Mouse (Mus musculus) brown adipose tissue, adult 24 weeks (tissue): ENCODE results near the gene Eno2. TPM values are rescaled to one million over a fixed set of nuclear protein-coding genes. Genes with fewer than 3 reads are reported as not detected.

ENCODE experiments used
- H3K27ac ChIP-seq: fragments of 200-500 bp; replicated peaks from 2 replicates; pipeline ENCODE4 v1.5.1; 2012; ENCODE audit warnings: low read depth, mild to moderate bottlenecking, low read length
- H3K4me1 ChIP-seq: fragments of 200-500 bp; 2 replicates; pipeline ENCODE4 v1.6.1; 2012; ENCODE audit warnings: low read length, mixed read lengths; ENCODE audit not compliant: control insufficient read depth, insufficient read depth, insufficient read length
- H3K4me3 ChIP-seq: fragments of 200-500 bp; 2 replicates; pipeline ENCODE4 v1.5.1; 2012; ENCODE audit warnings: low read depth, mild to moderate bottlenecking, low read length, moderate library complexity; ENCODE audit not compliant: insufficient read depth
- polyA plus RNA-seq: library from polyadenylated mRNA; stranded (reverse); fragments of >200 nt; gene quantifications from 2 replicates; pipeline ENCODE4 v1.2.4, GENCODE M21; 2012; ENCODE audit not compliant: missing spikeins, insufficient read depth, insufficient read length

The Eno2 gene
- polyA plus RNA-seq, 1 experiment = not detected

DNA sequence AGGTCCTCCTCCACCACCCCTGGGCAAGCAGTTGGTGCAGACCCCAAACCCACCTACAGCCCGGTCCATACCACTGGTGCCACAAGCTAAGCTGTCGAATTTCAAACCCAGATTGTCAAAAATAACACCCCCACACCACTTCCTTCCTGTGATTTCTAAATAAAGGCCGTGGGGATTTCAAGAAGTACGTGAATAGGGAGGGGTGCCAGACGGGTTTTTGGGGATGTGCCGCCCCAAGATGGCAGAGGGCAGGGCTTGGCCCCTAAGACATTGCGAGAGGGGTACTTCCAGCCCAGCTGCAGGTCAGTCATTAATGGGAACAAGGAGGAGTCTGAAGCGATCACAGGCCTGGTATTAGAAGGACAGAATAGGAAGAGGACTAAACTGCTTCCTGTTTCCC is 45.9 kb downstream of the Eno2 start:
- no peak overlapping the region for H3K4me3 ChIP-seq
- H3K4me1 ChIP-seq = no peaks in the 10 kb centered on the region

DNA sequence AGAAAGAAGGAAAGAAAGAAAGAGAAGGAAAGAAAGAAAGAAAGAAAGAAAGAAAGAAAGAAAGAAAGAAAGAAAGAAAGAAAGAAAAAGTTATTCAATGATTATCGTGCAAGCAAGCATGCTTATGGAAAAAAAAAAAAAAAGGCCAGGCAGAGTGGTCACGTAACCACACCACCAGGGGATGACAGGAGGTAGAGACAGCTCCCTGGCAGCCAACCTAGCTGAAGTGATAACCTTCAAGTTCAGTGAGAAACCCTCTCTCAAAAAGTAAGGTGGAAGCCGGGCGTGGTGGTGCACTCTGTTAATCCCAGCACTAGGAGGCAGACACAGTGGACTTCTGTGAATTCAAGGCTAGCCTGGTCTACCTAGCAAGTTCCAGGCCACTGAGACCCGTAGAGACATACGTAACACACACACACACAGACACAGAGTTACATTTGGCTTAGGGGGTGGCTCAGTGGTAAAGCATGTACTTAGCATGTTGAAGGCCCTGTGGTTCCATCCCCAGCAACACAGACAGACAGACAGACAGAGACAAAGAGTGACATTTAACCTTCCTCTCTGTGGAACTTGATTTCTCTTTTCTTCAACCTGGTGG is 46.5 kb downstream of the Eno2 start:
- H3K4me3 ChIP-seq = no peak overlapping the region
- no peaks in the 10 kb centered on the region for H3K4me1 ChIP-seq
- H3K27ac ChIP-seq = 0 out of 2 replicates have a peak overlapping the region, but pooled peaks have one; percentile 3

More for the DNA sequence above, 45.9 kb downstream of the Eno2 start:
- 0 out of 2 replicates have a peak overlapping the region, but pooled peaks have one; percentile 3 for H3K27ac ChIP-seq

DNA sequence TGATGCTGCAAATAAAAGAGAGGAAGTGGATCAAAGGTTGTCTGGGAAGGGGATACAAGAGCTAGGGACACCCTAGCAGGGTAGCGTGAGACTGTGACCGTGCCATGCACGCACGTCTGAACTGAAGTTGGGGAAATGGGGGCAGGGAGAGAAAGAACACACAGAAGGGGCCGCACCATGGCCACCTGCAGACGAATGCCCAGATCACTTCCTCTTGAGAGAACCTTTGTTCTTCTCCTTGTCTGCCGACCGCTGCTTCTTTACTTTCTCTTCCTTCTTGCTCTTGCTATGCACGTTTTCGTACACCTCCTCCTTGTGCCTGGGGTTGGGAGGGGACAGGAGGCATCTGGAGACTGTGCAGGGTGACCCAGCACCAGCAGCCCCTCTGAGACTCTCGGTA is 48.6 kb downstream of the Eno2 start:
- Histone ChIP-seq H3K27ac (no peak overlapping the region), H3K4me1 (no peaks in the 10 kb centered on the region), H3K4me3 (no peak overlapping the region)

DNA sequence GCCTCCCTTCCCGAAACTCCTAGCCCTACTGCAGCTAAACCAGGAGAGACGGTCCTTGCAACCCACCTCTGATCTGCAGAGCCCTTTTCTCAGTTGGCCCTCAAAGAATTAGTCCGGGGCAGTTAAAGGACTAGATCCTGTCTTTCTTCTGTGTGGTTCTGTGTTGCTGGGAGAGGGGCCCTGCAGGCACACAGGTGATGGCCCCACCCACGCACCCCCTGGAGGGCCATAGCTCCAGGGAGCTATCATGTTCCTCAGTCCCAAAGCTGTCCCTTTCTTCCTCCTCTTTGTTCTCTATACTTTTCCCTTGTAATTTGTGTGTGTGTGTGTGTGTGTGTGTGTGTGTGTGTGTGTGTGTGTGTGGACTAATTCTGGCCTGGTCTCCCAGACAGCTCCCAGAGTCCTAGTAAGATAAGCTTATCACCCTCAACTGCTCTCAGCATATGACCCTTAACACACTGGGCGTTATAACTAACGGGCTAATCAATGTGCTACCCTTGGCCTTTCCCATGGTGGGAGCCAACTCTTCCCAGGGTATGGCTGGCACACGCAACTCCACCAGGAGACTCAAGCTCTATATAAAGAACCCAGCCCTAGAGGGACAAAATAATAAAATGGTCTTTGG is 50.0 kb downstream of the Eno2 start:
- Histone ChIP-seq H3K27ac (no peak overlapping the region), H3K4me1 (no peaks in the 10 kb centered on the region), H3K4me3 (no peak overlapping the region)

DNA sequence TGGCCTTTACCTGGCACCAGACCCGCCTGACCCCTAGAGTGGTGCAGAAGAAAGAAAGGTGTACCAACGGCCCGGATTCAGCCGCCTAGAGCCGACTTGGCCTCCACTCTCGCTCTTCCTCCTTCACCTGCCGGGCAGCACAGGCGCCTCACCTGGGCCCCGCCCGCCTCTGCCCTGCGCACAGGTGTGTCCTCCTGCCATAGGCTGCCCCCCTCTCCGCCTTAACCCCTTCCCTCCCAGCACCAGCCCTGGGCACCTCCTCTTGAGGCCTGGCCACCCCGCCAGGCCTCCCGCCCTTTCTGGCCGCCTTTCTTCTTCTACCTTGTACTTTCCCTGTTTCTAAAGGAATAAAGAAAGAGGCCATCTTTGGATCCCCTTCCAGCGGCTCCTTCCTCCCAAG is 50.8 kb downstream of the Eno2 start:
- H3K4me3 ChIP-seq = no peak overlapping the region
- H3K27ac ChIP-seq = no peak overlapping the region

DNA sequence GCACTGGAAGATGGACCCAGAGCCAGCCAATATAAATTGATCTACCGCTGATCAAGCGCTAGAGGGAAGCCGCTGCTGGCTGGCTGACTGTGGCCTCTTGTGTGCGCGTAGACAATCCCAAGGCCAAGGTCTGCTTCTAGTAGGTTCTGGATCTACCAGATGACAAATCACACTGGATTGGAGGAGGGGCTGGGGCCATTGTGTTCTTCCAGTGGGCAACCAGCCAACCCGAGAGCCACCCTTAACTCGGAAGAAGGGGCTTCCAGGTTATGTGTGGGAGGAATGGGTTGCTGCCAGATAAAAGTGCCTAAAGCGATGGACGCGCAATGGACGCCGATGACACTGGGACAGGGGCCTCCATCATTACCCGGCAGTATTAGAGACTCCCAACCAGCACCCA is 51.5 kb downstream of the Eno2 start:
- H3K4me1 ChIP-seq = peaks cover 8% of the 10 kb centered on the region
- H3K27ac ChIP-seq = no peak overlapping the region
- H3K4me3 ChIP-seq = no peak overlapping the region

More for the DNA sequence above, 50.8 kb downstream of the Eno2 start:
- peaks cover 3% of the 10 kb centered on the region; the same call in 1 of the 2 replicates for H3K4me1 ChIP-seq

DNA sequence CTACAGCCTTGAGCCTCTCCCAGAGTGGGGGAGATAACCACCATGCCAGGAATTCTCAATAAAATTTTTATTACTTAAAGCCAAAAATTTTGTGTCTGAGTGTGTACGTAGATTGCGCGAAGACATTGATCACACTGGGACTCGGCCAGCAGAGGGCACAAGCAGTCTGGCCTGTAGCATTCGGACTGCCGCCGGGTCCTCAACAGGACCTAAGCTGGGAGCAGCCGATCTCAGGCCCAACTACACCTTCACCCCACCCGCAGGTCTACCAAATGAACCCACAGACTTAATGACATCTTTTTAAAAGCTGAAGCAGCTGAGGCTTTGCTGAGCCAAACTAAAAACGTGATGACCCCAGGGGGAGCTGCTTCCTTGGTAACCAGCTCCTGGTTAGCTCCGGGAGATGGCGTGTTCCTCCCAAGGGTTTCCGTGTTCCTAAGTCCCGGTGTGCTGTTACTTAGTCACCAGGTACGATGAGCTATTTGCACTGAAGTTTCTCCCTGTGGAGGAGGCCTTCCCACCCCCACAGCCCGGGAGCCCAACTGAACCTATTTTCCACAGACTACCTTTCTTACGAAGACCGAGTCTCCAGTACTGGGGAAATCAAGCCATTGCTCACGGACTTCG is 52.5 kb downstream of the Eno2 start:
- H3K4me3 ChIP-seq = no peak overlapping the region
- H3K4me1 ChIP-seq = peaks cover 9% of the 10 kb centered on the region
- H3K27ac ChIP-seq = no peak overlapping the region

DNA sequence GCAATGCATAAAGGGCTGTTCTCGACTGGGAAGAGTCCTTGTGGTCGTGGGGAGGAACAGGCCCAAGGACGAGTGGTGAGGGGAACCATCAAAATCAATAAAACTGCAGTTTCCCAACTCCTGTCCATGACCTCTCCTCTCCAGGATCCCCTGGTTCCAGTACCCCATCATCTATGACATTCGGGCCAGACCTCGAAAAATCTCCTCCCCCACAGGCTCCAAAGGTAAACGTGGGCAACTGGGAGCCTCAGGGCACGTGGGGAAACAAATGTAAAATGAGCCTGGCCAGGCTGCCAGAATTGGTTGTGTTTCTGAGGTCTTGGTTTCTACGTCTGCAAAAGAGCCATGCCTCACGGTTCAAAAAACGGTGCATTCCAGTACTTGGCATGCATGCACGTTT is 56.6 kb downstream of the Eno2 start:
- Histone ChIP-seq H3K27ac (peak overlapping the region; percentile 77), H3K4me3 (peak overlapping the region; percentile 72), H3K4me1 (peaks cover 9% of the 10 kb centered on the region)

DNA sequence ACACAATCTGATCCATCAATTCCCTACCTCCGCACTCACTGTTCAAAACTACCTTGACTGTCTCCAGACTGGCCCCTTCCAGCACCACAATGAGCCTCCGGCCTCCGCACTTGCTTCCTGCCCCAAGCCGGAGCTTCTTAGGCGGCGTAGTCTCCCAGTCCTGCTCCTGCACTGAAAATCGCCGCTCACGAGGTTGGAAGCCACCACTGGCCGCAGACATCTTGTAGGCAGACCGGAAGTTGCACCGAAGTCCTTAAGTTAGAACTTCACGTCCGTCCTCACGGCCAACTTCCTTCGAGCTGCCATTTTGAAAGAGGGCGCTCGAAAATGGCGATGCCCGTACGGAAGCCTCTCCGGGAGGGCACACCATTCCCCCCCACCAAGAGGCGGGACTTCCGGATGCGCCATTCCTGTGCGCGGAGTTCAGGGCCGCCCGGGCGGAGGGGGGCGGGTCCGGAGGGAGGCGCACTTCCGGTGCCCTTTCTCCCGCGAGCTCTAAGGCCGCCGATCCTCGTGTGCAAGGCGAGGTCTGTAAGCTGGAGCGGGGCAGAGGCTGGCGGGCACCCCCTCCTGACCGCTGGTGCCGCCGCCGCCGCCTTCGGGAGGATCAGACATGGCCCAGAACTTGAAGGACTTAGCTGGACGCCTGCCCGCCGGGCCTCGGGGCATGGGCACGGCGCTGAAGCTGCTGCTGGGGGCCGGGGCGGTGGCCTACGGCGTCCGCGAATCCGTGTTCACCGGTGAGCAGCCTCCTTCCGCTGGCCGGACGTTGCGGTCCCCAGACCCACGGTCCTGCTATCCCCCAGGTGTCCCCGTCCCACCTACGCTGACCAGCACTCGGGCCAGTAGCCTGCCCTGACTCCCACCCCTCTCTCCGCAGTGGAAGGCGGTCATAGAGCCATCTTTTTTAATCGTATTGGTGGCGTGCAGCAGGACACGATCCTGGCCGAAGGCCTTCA is 57.4 kb downstream of the Eno2 start, which contains the start of the genes Emg1 and Phb2:
Emg1 (minus strand) TSS at position 355 of the 959 bp plus-strand sequence.
Phb2 (plus strand) TSS at position 513 of the 959 bp plus-strand sequence.
- Histone ChIP-seq H3K27ac (peak within 1 kb of the TSS; percentile 83), H3K4me3 (peak within 1 kb of the TSS; percentile 86), H3K4me1 (peaks cover 9% of the 10 kb centered on the region)

Other genes with a start within 250 kb of the Eno2 start
- gene C1s1, start 227.3 kb downstream of the Eno2 start, polyA plus RNA-seq = 45.8 and 53.2 TPM in 2 replicates
- gene C1rb, start 199.4 kb downstream of the Eno2 start, polyA plus RNA-seq = not detected in 2 replicates
- not detected in 2 replicates for gene C1s2, start 133.6 kb downstream of the Eno2 start, polyA plus RNA-seq
- 43.7 and 58.4 TPM in 2 replicates for gene Lpcat3, start 106.6 kb downstream of the Eno2 start, polyA plus RNA-seq
- 78.3 and 102 TPM in 2 replicates for gene Emg1, start 57.5 kb downstream of the Eno2 start, polyA plus RNA-seq
- gene Phb2, start 57.3 kb downstream of the Eno2 start, polyA plus RNA-seq = 284 and 381 TPM in 2 replicates
- gene Ptpn6, start 31.0 kb downstream of the Eno2 start, polyA plus RNA-seq = 13.5 and 14.1 TPM in 2 replicates
- 301 and 355 TPM in 2 replicates for gene Grcc10, start 28.3 kb downstream of the Eno2 start, polyA plus RNA-seq
- gene Gm45234, start 13.7 kb downstream of the Eno2 start, polyA plus RNA-seq = not detected in 2 replicates
- gene Atn1, start 13.1 kb downstream of the Eno2 start, polyA plus RNA-seq = 31.7 and 35.7 TPM in 2 replicates
- not detected in 2 replicates for gene Lrrc23, start 10.1 kb upstream of the Eno2 start, polyA plus RNA-seq
- gene Spsb2, start 39.0 kb upstream of the Eno2 start, polyA plus RNA-seq = 5.1 and 7.3 TPM in 2 replicates
- gene Tpi1, start 44.6 kb upstream of the Eno2 start, polyA plus RNA-seq = 519 and 573 TPM in 2 replicates
- gene Usp5, start 59.8 kb upstream of the Eno2 start, polyA plus RNA-seq = 35.8 and 39.4 TPM in 2 replicates
- 2.4 TPM in 1 of 2 replicates, not detected in the other for gene Cdca3, start 59.9 kb upstream of the Eno2 start, polyA plus RNA-seq
- not detected in 2 replicates for gene Gnb3, start 70.6 kb upstream of the Eno2 start, polyA plus RNA-seq
- gene P3h3, start 88.1 kb upstream of the Eno2 start, polyA plus RNA-seq = 2.7 and 3.8 TPM in 2 replicates
- gene Gpr162, start 94.3 kb upstream of the Eno2 start, polyA plus RNA-seq = 0.88 TPM in 1 of 2 replicates, not detected in the other
- not detected in 2 replicates for gene Cd4, start 118.5 kb upstream of the Eno2 start, polyA plus RNA-seq
- 12.2 and 15.1 TPM in 2 replicates for gene Lag3, start 142.0 kb upstream of the Eno2 start, polyA plus RNA-seq
- 949 and 1,236 TPM in 2 replicates for gene Ptms, start 150.4 kb upstream of the Eno2 start, polyA plus RNA-seq
- 238 and 301 TPM in 2 replicates for gene Mlf2, start 161.7 kb upstream of the Eno2 start, polyA plus RNA-seq
- gene Cops7a, start 195.9 kb upstream of the Eno2 start, polyA plus RNA-seq = 74.8 and 85.4 TPM in 2 replicates
- 0.54 TPM in 1 of 2 replicates, not detected in the other for gene Pianp, start 227.0 kb upstream of the Eno2 start, polyA plus RNA-seq
- 19.9 and 25.6 TPM in 2 replicates for gene Zfp384, start 239.5 kb upstream of the Eno2 start, polyA plus RNA-seq